Mouse (Mus musculus): ENCODE results near the gene Nr2f2.

Gene Nr2f2

GRCm38 (mm10) chr7:70365941-70366807 is at the start of gene Nr2f2:
Gene Nr2f2, minus strand, starts transcription at chr7:70366735.
- DNase-seq (ENCODE audit: low spot score in 2 of 2): no peak

GRCm38 (mm10) chr7:70414461-70414860 is 47.9 kb upstream of the Nr2f2 start:
- DNase-seq (ENCODE audit: low spot score in 2 of 2): no peak

- DNase-seq (ENCODE audit: low spot score in 2 of 2): no peak
Measured at GRCm38 (mm10) chr7:70413646-70414045, 47.1 kb upstream of the Nr2f2 start.

GRCm38 (mm10) chr7:70412900-70413299 is 46.4 kb upstream of the Nr2f2 start:
- DNase-seq (ENCODE audit: low spot score in 2 of 2): no peak

GRCm38 (mm10) chr7:70410350-70410749 is 43.8 kb upstream of the Nr2f2 start:
- no peak for DNase-seq (ENCODE audit: low spot score in 2 of 2)

- no peak for DNase-seq (ENCODE audit: low spot score in 2 of 2)
Measured at GRCm38 (mm10) chr7:70409890-70410289, 43.4 kb upstream of the Nr2f2 start.

- DNase-seq (ENCODE audit: low spot score in 2 of 2): no peak
Measured at GRCm38 (mm10) chr7:70408814-70409213, 42.3 kb upstream of the Nr2f2 start.

- DNase-seq (ENCODE audit: low spot score in 2 of 2): no peak
Measured at GRCm38 (mm10) chr7:70407123-70407522, 40.6 kb upstream of the Nr2f2 start.

GRCm38 (mm10) chr7:70406527-70406926 is 40.0 kb upstream of the Nr2f2 start:
- DNase-seq (ENCODE audit: low spot score in 2 of 2): no peak

- no peak for DNase-seq (ENCODE audit: low spot score in 2 of 2)
Measured at GRCm38 (mm10) chr7:70405466-70405865, 38.9 kb upstream of the Nr2f2 start.

- no peak for DNase-seq (ENCODE audit: low spot score in 2 of 2)
Measured at GRCm38 (mm10) chr7:70382828-70383227, 16.3 kb upstream of the Nr2f2 start.

GRCm38 (mm10) chr7:70381409-70382244 is 15.1 kb upstream of the Nr2f2 start:
- DNase-seq (ENCODE audit: low spot score in 2 of 2): no peak

- DNase-seq (ENCODE audit: low spot score in 2 of 2): no peak
Measured at GRCm38 (mm10) chr7:70380943-70381342, 14.4 kb upstream of the Nr2f2 start.

- no peak for DNase-seq (ENCODE audit: low spot score in 2 of 2)
Measured at GRCm38 (mm10) chr7:70380246-70380645, 13.7 kb upstream of the Nr2f2 start.

GRCm38 (mm10) chr7:70370552-70371262 is 4.2 kb upstream of the Nr2f2 start:
- no peak for DNase-seq (ENCODE audit: low spot score in 2 of 2)

GRCm38 (mm10) chr7:70369731-70370551 is 3.4 kb upstream of the Nr2f2 start:
- no peak for DNase-seq (ENCODE audit: low spot score in 2 of 2)

GRCm38 (mm10) chr7:70369061-70369730 is 2.7 kb upstream of the Nr2f2 start:
- DNase-seq (ENCODE audit: low spot score in 2 of 2): no peak

- no peak for DNase-seq (ENCODE audit: low spot score in 2 of 2)
Measured at GRCm38 (mm10) chr7:70368751-70369060, 2.2 kb upstream of the Nr2f2 start.

GRCm38 (mm10) chr7:70368268-70368655 is 1.7 kb upstream of the Nr2f2 start:
- no peak for DNase-seq (ENCODE audit: low spot score in 2 of 2)

GRCm38 (mm10) chr7:70367591-70368267 is 1.2 kb upstream of the Nr2f2 start:
- DNase-seq (ENCODE audit: low spot score in 2 of 2): no peak

- DNase-seq (ENCODE audit: low spot score in 2 of 2): no peak
Measured at GRCm38 (mm10) chr7:70366808-70367095, 217 bp upstream of the Nr2f2 start.
